Mouse (Mus musculus) ES-CJ7 (cell line): ENCODE results near the gene Sds.
A peak's percentile ranks its signal among the peaks of the same experiment; 100 is the strongest.

Source experiments
- DNase-seq: peaks from one replicate; pipeline ENCODE4 v3.0.0; 2011; ENCODE audit warnings: low read depth, low spot score

Sds gene

GRCm38 (mm10) chr5:120476296-120476695 lies at the start of gene Sds:
Gene Sds (plus strand): TSS chr5:120476526.
- DNase-seq = no peak

DNA sequence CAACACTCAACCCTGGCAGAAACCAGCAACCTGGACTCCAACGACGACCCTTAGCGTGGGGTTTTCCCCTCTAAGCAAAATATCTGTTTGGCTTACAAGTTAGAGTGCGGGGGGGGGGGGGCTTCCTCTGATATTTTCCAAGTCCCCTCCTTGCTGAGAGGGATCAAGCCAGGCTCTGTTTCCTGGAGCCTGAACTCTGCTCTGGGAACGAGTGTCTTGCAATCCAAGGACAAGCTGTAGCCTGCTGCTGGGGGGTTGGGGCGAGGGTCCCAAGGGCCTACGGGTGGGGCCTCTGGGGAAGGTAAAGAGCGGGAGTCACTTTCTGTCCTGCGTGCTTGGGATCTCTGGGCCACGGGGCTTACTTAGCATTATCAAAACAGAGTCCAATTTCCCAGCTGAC lies 49.8 kb upstream of the Sds start:
- no peak for DNase-seq

GRCm38 (mm10) chr5:120427451-120427938 lies 48.8 kb upstream of the Sds start:
- no peak for DNase-seq

GRCm38 (mm10) chr5:120428189-120428838 lies 48.0 kb upstream of the Sds start:
- DNase-seq = no peak

GRCm38 (mm10) chr5:120428990-120429389 lies 47.3 kb upstream of the Sds start:
- DNase-seq = peak; percentile 79

- DNase-seq = no peak
Measured at GRCm38 (mm10) chr5:120429692-120430091, 46.6 kb upstream of the Sds start.

GRCm38 (mm10) chr5:120431001-120431583 lies 45.2 kb upstream of the Sds start:
- peak; percentile 89 for DNase-seq

GRCm38 (mm10) chr5:120431649-120432485 lies 44.5 kb upstream of the Sds start, which contains the start of gene Lhx5:
Gene Lhx5 (plus strand): TSS chr5:120431699.
- DNase-seq = peak; percentile 76

DNA sequence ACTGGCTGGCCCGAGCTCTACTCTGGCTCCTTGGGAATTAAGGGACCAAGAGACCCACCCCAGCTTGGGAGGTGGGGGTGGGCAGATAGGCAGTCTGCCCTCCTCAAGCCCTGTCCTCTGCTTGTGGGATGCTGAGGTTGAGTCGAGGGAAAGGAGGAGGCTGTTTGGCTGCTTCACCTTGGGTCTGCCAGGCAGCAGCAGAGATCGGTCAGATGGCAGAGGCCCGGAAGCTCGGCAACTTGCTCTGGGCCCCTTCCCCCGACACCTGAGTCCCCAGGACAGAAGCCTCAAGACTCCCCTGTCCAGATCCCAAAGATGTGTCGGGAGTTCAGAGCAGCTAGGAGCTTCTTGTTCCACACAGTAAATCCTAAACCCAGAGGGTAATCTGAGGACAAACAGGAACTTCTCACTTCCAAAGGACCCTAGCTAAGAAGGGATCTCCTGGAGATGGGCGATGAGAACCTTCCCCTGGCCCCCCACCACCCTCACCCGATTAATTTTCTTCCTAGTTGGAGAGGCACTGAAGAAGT lies 43.8 kb upstream of the Sds start:
- DNase-seq = peak; percentile 34

DNA sequence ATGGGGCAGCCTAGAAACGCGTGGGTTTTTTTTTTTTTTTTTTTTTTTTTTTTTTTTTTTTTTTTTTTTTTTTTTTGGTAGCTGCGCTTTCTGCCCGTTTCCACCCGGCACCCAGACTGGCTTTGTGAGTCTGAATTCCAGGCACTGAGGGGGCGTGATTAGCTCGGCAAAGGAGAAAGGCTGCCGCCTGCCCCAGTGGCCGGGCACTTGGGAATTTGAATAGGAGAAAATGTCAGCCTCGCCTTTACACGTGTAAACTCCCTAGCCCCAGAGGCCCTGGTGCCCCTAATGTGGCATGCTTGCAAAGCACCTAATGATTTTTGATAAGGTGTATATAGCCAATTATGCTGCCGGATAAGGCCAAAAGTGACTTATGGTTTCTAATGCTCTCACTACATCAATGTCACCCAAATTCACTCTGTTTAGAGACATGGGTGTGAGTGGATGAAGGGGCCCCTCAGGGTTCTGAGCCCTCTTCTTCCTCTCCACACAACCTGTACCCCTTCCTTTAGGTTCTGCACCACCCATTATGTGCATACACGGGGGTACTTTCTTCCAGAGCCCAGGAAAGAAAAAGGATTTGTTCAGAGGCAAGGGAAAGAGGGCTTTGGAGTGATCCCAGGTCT lies 43.1 kb upstream of the Sds start:
- DNase-seq = peak; percentile 48

DNA sequence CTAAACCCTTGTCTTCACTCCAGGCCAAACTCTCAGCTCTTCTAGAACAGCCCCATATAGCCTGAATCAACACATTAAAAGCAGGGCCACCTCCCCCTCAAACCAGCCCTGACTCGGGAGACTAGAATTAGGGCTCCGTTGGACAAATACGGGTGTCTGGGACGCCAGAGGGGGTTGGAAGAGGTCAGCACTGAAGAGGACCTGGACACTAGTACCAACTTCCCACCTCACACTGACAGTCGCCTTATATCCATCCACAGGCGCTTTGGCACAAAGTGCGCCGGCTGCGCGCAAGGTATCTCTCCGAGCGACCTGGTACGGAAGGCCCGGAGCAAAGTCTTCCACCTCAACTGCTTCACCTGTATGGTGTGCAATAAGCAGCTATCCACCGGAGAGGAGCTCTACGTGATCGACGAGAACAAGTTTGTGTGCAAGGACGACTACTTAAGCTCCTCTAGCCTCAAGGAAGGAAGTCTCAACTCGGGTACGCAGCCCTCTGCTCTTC lies 42.0 kb upstream of the Sds start:
- peak; percentile 36 for DNase-seq

- DNase-seq = peak; percentile 81
Measured at GRCm38 (mm10) chr5:120435006-120435681, 41.2 kb upstream of the Sds start.

GRCm38 (mm10) chr5:120435731-120436501 lies 40.4 kb upstream of the Sds start:
- peak; percentile 66 for DNase-seq

- peak; percentile 77 for DNase-seq
Measured at GRCm38 (mm10) chr5:120436885-120437495, 39.3 kb upstream of the Sds start.

GRCm38 (mm10) chr5:120437539-120437938 lies 38.8 kb upstream of the Sds start:
- no peak for DNase-seq

DNA sequence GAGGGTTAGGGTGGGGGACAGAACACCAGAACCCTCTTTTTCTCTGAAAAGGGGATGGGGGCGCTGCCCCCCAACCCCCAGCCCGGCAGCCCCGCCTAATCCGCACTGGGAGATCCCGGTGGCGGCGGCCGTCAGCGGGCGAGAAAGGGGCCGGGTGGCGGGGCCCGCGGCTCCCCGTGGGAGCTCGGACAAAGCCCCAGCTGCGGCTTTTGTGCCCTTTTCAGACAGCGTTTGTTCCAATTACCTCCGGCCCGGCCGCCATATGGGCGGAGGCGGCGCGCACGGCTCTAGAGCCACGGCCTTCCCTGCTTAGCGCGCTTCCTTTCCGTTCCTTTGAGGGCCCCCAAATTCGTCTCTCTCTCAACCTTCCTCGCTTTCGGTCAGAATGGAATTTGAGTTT lies 38.3 kb upstream of the Sds start:
- DNase-seq = no peak

DNA sequence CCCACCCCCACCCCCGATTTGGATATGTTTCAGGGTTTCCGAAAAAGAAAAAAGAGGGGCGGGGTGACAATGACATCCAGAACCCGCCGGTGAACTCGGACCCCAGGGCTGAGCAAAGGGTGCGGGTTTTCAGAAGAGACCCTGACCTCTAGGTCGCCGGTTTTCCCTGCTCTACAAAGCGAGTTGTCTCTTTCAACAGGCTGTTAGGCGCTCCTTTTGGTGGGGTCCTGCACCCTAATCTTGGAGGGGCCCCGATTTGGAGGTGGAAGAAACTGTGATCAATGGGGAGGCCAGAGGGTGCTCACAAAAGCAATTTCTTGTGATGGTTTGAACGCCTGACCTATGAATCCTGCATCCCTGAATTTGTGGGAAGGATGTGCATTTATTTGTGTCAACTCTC lies 37.9 kb upstream of the Sds start:
- no peak for DNase-seq

DNA sequence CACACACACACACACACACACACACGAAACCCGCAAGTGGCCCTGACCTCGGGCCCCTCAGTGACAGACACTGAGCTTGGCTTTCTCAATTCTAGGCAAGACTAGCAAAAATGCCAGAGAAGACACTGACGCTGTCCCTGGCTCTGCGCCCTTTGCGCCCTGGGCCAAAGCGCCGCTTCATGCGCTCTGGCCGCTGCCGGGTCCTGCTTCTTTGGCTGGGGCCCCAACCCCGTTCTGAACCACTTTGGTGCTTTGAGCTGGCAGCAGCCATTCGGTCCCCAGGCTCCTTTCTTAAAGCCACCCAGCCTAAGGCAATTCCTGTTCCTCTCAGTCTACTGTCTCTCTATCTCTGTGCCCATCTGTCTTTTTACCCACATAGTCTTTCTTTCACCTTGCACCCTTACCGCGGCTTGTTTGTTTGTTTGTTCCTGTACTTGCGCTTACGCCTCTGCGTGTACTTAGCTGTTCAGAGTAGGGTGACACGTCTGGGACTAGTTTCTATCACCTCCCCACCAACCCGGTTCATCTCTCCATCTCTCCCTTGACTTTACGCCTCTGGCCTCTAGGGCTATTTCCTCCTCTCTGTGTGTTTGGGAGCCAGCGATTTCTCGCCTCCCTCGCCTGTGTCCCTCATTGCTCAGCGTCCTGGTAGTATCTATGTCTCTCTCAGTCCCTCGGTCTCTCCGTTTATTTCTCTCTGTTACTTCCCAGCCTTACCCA lies 37.2 kb upstream of the Sds start:
- DNase-seq = no peak
